Comparison of ENCODE assay signal across 21 mouse cellular contexts in the genomic region with DNA sequence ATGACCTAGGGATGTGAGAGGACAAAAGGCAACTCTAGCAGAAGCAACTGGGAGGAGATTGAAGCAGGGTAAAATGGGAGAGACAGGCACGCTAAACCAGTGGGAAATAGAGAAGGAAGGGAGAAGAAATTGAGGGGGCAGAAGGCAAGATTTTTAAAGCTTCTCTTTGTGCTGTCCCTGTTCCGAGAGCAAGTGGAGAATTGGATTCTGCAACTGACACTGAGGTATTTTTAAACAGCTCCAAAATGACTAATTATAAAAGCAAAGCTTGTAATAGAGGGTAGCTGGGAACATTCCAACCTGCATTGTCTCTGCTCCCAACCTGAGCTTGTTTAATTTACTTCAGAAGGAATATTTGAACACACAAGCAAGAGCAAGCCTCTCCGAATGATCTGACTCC.
"Had no signal": no experiment of that assay in that cellular context is flagged by ENCODE, and none has a peak within 500 bp of the region (broad histone marks: within the 10 kb centered on the region; RNA-seq: fewer than 3 reads in every experiment).

No protein-coding gene starts in this region.

- H3K27ac ChIP-seq: intestine, embryonic 15.5 days; kidney, embryonic 15.5 days; liver, embryonic 13.5 days; neural tube, embryonic 12.5 days; neural tube, embryonic 15.5 days; stomach, embryonic 15.5 days had no signal

- DNase-seq: kidney, adult 11 months; kidney, adult 8-10 months; kidney, postnatal 10 days; kidney, postnatal 36 days; layer of hippocampus, adult 9-11 months; liver, embryonic 13.5 days; lung, adult 2 months; lung, postnatal 14 days; lung, postnatal 4 days; midbrain, embryonic 14.5 days; retina, postnatal 1 day; right cerebral cortex, postnatal 25 days; spleen, adult 18-20 months; thymus, adult 18-20 months; thymus, postnatal 36 days had no signal

- H3K4me3 ChIP-seq: intestine, embryonic 15.5 days; kidney, embryonic 15.5 days; liver, embryonic 13.5 days; neural tube, embryonic 12.5 days; neural tube, embryonic 15.5 days; stomach, embryonic 15.5 days had no signal

- H3K9me3 ChIP-seq: intestine, embryonic 15.5 days; kidney, embryonic 15.5 days; liver, embryonic 13.5 days; neural tube, embryonic 12.5 days; neural tube, embryonic 15.5 days; stomach, embryonic 15.5 days had no signal

- H3K9ac ChIP-seq: intestine, embryonic 15.5 days; kidney, embryonic 15.5 days; liver, embryonic 13.5 days; neural tube, embryonic 12.5 days; neural tube, embryonic 15.5 days; stomach, embryonic 15.5 days had no signal

- H3K27me3 ChIP-seq: intestine, embryonic 15.5 days; liver, embryonic 13.5 days; neural tube, embryonic 12.5 days; neural tube, embryonic 15.5 days; stomach, embryonic 15.5 days had no signal

- H3K4me2 ChIP-seq: intestine, embryonic 15.5 days; kidney, embryonic 15.5 days; liver, embryonic 13.5 days; midbrain, embryonic 11.5 days; neural tube, embryonic 12.5 days; neural tube, embryonic 15.5 days; stomach, embryonic 15.5 days had no signal

- H3K36me3 ChIP-seq: intestine, embryonic 15.5 days; kidney, embryonic 15.5 days; liver, embryonic 13.5 days; neural tube, embryonic 12.5 days; neural tube, embryonic 15.5 days; stomach, embryonic 15.5 days had no signal

- ATAC-seq: intestine, embryonic 15.5 days had no signal

- H3K4me1 ChIP-seq: intestine, embryonic 15.5 days; liver, embryonic 13.5 days; stomach, embryonic 15.5 days had no signal
